Mouse (Mus musculus) heart, embryonic 11.5 days (tissue): ENCODE measurements around the gene Slc2a4. TPM values are rescaled to one million over a fixed set of nuclear protein-coding genes. Genes with fewer than 3 reads are reported as not detected.

Source experiments
- ATAC-seq: fragments of 200-750 bp; cut with Nextera tagmentation; replicated peaks from 2 replicates; pipeline ENCODE4 v1.8.0; 2017; ENCODE audit warnings: moderate library complexity; ENCODE audit not compliant: insufficient number of reproducible peaks, low FRiP score, low TSS enrichment
- H3K27ac ChIP-seq: fragments of 300-500 bp; sonication (generic); 2 replicates; pipeline ENCODE4 v1.5.1; 2014; ENCODE audit warnings: mild to moderate bottlenecking, low read depth, low read length
- H3K27me3 ChIP-seq: fragments of 300-500 bp; sonication (generic); 2 replicates; pipeline ENCODE4 v1.6.1; 2014; ENCODE audit warnings: mild to moderate bottlenecking, low read length, mixed read lengths; ENCODE audit not compliant: control insufficient read depth, insufficient read depth
- H3K36me3 ChIP-seq: fragments of 300-500 bp; sonication (generic); 2 replicates; pipeline ENCODE4 v1.6.1; 2014; ENCODE audit warnings: mild to moderate bottlenecking, low read length, moderate library complexity, mixed read lengths; ENCODE audit not compliant: control insufficient read depth, insufficient read depth
- H3K4me1 ChIP-seq: fragments of 300-500 bp; sonication (generic); 2 replicates; pipeline ENCODE4 v1.6.1; 2014; ENCODE audit warnings: low read length; ENCODE audit not compliant: control insufficient read depth, insufficient read depth
- H3K4me2 ChIP-seq: fragments of 300-500 bp; sonication (generic); 2 replicates; pipeline ENCODE4 v1.6.1; 2014; ENCODE audit warnings: mild to moderate bottlenecking, moderate library complexity
- H3K4me3 ChIP-seq: fragments of 300-500 bp; sonication (generic); 2 replicates; pipeline ENCODE4 v1.5.1; 2014; ENCODE audit warnings: low read depth, low read length
- H3K9ac ChIP-seq: fragments of 300-500 bp; sonication (generic); 2 replicates; pipeline ENCODE4 v1.6.1; 2014; ENCODE audit warnings: mild to moderate bottlenecking, low read depth, low read length, moderate library complexity
- H3K9me3 ChIP-seq: fragments of 300-500 bp; sonication (generic); replicated peaks from 2 replicates; pipeline ENCODE4 v1.6.1; 2016; ENCODE audit warnings: low read length; ENCODE audit not compliant: control insufficient read depth
- WGBS: fragments of 180-500 bp; shearing (Covaris S2); extraction: QIAGEN DNeasy Blood & Tissue Kit; methylation state at CpG from one replicate; pipeline ENCODE4 v1.1.7; 2014; ENCODE audit not compliant: insufficient replicate concordance; 5-methylcytosine and 5-hydroxymethylcytosine counted together
- polyA plus RNA-seq: library from polyadenylated mRNA; unstranded; fragments of >200 nt; fragmentation: Nextera tagmentation; extraction: Ambion mirVana; gene quantifications from 2 replicates; pipeline ENCODE4 v1.2.1, GENCODE M21; 2014

Slc2a4 gene
- polyA plus RNA-seq, 1 experiment from 2014 or later = 22.0 TPM

DNA sequence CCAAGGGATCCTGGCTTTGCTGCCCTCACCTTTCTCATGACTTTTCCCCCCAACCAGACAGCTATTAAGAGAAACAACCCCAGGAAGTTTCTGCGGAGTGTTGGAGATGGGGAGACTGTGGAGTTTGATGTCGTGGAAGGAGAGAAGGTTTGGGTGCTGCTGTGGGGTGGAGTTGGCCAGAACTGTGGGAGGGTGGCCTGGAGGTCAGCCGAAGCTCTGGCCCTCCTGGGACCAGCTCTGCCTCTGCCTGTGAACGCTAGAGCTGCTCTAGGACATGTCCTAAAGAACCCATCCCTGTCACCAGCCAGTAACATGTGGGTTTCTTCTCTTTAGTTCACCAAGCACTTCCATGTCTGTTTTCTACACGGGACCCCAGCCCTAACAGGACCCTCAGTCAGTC is 8.8 kb downstream of the Slc2a4 start:
- ATAC-seq = no peak
- Histone ChIP-seq H3K9me3 (no peaks in the 10 kb centered on the region), H3K9ac (no peak overlapping the region), H3K4me2 (no peak overlapping the region), H3K27ac (no peak overlapping the region), H3K27me3 (peaks cover 45% of the 10 kb centered on the region), H3K4me1 (peaks cover 16% of the 10 kb centered on the region), H3K4me3 (no peak overlapping the region), H3K36me3 (peaks cover 2% of the 10 kb centered on the region)
- WGBS = 55% methylated on average over 5 of the region's 5 CpGs

DNA sequence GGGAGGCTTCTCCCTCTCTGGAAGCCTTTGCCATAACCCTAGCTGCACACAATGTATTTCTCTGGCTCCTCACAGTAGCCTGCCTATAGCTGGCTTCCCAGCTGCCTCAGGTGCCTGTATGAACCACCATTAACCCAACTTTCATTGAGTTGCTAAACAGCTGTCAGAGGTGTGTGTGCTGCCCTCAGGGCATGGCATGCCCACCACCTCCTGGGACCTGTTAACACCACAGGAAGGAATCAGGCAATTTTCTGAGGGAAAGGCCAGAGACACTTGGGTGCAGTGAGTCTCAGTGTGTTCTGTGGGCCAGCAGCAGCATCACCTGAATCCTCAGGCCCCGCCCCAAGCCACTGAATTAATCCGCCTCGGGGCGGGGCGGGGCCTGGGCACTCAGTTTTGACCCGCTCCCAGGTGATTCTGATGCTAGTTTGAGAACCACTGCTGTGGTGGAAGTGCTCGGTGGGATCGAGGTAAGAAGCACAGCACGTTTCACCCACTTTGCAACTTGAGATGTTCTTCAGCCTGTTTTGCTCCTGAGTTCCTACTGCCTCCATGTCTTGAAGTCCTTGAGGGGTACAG is 9.5 kb downstream of the Slc2a4 start:
- Histone ChIP-seq H3K4me1 (peaks cover 16% of the 10 kb centered on the region), H3K27me3 (peaks cover 45% of the 10 kb centered on the region), H3K9ac (no peak overlapping the region), H3K4me3 (no peak overlapping the region), H3K27ac (no peak overlapping the region), H3K4me2 (no peak overlapping the region), H3K9me3 (no peaks in the 10 kb centered on the region), H3K36me3 (peaks cover 2% of the 10 kb centered on the region; the same call in 1 of the 2 replicates)
- WGBS = 31% methylated on average over 9 of the region's 9 CpGs
- no peak for ATAC-seq

DNA sequence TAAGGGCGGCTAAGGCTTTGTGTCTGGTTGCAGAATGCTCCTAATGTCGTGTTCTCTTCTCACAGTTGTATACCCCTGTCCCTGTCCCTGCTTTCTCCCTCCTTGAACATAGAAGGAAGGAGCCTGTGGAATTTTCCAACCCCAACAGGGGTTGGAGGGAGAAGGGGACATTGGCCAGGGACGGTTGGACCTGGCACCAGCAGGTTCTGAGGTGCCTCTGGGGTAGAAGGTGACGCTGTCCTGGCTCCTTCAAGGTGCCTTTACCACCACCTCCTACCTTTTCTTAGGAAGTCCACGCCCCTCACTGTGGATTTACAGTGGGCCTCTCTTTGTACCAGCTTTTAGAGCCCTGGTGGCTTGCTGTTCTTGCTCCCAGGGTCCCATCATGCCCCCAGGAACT is 10.2 kb downstream of the Slc2a4 start:
- ATAC-seq = no peak
- H3K4me3 ChIP-seq = no peak overlapping the region
- no peaks in the 10 kb centered on the region for H3K9me3 ChIP-seq
- peaks cover 45% of the 10 kb centered on the region for H3K27me3 ChIP-seq
- no peak overlapping the region for H3K4me2 ChIP-seq
- no peak overlapping the region for H3K9ac ChIP-seq
- WGBS = 62% methylated on average over 5 of the region's 5 CpGs
- peaks cover 16% of the 10 kb centered on the region for H3K4me1 ChIP-seq
- H3K36me3 ChIP-seq = no peaks in the 10 kb centered on the region
- no peak overlapping the region for H3K27ac ChIP-seq

DNA sequence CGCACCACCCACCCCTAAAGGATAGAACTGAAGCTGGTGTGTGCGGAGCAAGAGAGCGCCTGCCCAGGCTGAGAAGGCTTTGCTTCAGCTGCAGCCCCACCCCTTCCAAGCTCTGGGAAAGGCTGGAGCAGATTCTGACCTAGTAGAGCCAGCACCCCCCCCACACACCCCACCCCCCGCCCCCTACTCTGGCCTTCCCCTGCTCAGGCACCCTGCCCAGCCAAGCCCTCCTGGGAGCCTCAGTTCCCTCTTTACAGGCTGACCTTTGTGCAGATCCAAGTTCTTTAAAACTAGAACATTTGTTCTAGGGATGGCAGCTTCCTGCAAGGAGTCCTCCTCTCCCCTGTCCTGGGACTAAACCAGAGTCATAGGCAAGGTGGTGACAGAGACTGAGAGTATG is 10.6 kb downstream of the Slc2a4 start:
- Histone ChIP-seq H3K9ac (no peak overlapping the region), H3K27ac (no peak overlapping the region), H3K4me3 (no peak overlapping the region), H3K4me1 (peaks cover 16% of the 10 kb centered on the region), H3K36me3 (no peaks in the 10 kb centered on the region), H3K9me3 (no peaks in the 10 kb centered on the region), H3K27me3 (peaks cover 43% of the 10 kb centered on the region), H3K4me2 (no peak overlapping the region; the same call in 1 of the 2 replicates)
- WGBS = 46% methylated on average over 4 of the region's 4 CpGs
- ATAC-seq = no peak

DNA sequence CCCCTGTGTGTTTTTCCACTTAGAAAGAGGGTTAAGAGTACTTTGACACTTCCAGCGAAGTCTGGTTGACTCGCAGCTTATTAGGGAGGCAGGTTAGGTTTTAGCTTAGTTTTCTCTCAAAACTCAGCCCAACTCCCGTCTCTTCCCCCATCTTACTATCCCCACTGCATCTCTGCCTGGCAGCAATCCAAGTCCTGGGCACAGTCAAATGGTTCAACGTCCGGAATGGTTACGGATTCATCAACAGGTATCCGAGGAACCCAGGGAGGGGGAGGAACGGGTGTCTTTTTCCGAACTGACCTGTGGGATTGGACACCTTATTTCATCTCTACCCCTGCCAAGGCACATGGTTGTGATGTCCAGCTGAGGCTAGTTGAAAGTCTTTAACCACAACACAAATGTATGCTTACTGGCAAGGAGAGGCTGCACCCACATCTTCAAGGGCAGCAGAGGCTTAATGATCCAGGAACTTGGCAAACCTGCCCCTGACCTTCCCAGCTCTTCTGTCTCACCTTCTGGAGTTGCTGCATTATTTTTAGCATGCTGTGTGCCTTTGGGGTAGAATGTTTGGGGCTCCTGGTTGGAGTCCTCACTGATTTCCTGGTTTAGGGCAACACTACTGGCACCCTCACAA is 11.2 kb downstream of the Slc2a4 start:
- ATAC-seq = no peak
- H3K27me3 ChIP-seq = peaks cover 43% of the 10 kb centered on the region
- H3K9me3 ChIP-seq = no peaks in the 10 kb centered on the region
- peak overlapping the region; percentile 55 for H3K4me3 ChIP-seq
- no peak overlapping the region for H3K9ac ChIP-seq
- 48% methylated on average over 9 of the region's 9 CpGs for WGBS
- H3K4me1 ChIP-seq = peaks cover 16% of the 10 kb centered on the region
- H3K4me2 ChIP-seq = peak overlapping the region; percentile 99
- no peaks in the 10 kb centered on the region for H3K36me3 ChIP-seq
- H3K27ac ChIP-seq = no peak overlapping the region

DNA sequence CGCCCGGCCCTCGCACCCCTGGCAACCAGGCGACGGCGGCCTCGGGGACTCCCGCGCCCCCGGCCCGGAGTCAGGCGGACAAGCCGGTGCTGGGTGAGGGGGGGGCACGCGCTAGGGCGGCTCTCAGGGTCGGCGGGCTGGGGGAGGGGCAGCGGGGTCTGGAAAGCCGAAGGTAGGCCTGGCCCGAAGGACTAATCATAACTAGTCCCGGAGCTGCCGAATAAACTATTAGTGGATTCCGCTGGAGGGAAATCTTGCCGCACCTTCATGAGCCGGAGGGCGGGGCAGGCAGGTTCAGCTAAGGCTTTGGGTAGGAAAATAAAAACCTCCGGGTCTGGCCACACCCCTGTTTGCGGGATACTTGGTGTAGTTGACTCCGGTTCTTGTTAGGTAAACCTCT is 11.8 kb downstream of the Slc2a4 start:
- no peaks in the 10 kb centered on the region for H3K36me3 ChIP-seq
- H3K4me1 ChIP-seq = peaks cover 16% of the 10 kb centered on the region
- H3K4me3 ChIP-seq = peak overlapping the region; percentile 55
- peaks cover 43% of the 10 kb centered on the region for H3K27me3 ChIP-seq
- 2% methylated on average over 25 of the region's 30 CpGs for WGBS
- H3K27ac ChIP-seq = no peak overlapping the region
- ATAC-seq = no peak
- H3K9ac ChIP-seq = peak overlapping the region; percentile 68
- H3K9me3 ChIP-seq = no peaks in the 10 kb centered on the region
- H3K4me2 ChIP-seq = peak overlapping the region; percentile 99

DNA sequence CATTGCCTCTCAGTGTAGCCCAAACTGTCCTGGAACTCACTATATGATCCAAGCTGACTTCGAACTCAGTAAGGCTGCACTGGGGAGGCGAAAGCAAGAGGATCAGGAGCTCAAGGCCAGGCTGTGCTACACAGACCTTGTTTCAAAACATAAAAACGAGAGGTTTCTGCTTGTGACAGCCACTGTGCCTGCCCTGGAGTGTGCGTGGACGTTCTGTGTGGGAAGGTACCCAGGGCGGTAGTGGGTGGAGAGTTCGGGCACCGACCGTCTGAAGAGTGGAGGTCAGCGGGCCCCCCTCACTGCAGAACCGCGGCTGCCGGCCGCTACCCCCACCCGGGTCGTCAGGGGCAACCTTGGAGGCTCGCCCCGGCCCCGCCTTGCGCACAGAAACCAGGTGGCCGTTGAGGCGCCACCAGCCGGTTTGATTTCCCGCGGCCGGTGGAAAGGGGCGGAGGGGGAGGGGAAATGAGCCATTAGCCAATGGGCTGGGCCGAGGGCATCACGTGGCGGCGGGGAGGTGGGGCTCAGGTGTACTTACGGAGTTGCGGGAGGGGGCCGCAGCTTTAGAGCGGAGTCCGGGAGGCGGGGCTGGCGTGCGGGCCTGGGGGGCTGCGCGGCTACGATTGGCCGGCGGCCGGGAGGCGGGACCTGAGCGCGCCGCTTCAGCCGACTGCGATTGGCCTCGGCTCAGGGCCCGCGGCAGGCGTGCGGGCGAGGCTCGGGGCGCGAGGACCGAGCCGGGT is 12.7 kb downstream of the Slc2a4 start, which contains the start of gene Ybx2:
Ybx2 (plus strand) TSS at position 660 of the 743 bp plus-strand sequence.
- peak within 1 kb of the TSS; percentile 55 for H3K4me3 ChIP-seq
- peak; percentile 88 for ATAC-seq
- H3K27me3 ChIP-seq = peaks cover 43% of the 10 kb centered on the region
- WGBS = 2% methylated on average over 49 of the region's 62 CpGs
- peak within 1 kb of the TSS; percentile 38; the same call in 1 of the 2 replicates for H3K27ac ChIP-seq
- no peaks in the 10 kb centered on the region for H3K9me3 ChIP-seq
- peak within 1 kb of the TSS; percentile 68 for H3K9ac ChIP-seq
- H3K4me1 ChIP-seq = peaks cover 16% of the 10 kb centered on the region
- H3K36me3 ChIP-seq = no peaks in the 10 kb centered on the region
- H3K4me2 ChIP-seq = peak within 1 kb of the TSS; percentile 99

DNA sequence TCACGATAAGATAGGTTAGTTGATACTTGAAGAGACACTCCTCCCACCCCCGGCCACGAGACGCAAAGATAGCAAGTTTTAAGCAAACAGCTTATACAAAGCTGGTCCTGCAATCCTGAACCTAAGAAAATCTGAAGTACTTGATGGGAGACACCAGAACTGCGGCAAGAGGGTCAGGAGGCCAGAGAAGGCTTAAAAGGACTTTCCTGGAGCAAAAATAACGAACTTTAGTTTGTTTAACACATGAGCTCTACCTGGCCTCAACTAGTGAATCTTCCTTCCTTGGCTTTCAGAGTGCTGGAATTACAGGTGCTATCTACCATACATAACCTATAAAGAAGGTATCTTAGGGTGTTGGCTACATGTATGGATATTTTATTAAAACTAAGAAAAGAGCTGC is 13.3 kb downstream of the Slc2a4 start:
- H3K9ac ChIP-seq = no peak overlapping the region; the same call in 1 of the 2 replicates
- peaks cover 43% of the 10 kb centered on the region for H3K27me3 ChIP-seq
- ATAC-seq = no peak
- H3K36me3 ChIP-seq = no peaks in the 10 kb centered on the region
- H3K4me3 ChIP-seq = peak overlapping the region; percentile 55; the same call in 1 of the 2 replicates
- peaks cover 16% of the 10 kb centered on the region for H3K4me1 ChIP-seq
- no peaks in the 10 kb centered on the region for H3K9me3 ChIP-seq
- WGBS = 22% methylated on average over 6 of the region's 6 CpGs
- peak overlapping the region; percentile 99 for H3K4me2 ChIP-seq
- no peak overlapping the region for H3K27ac ChIP-seq
